Mouse (Mus musculus) testis, adult 2 months (tissue): ENCODE data around the gene Kcnk1.

Source experiments
- CTCF ChIP-seq: fragments of 200-500 bp; IDR thresholded peaks from 2 replicates; pipeline ENCODE4 v1.5.1; 2012; ENCODE audit warnings: low read depth, mild to moderate bottlenecking, inconsistent platforms, low read length, moderate library complexity; ENCODE audit not compliant: control insufficient read depth, insufficient read depth, insufficient replicate concordance
- POLR2A ChIP-seq: fragments of 200-500 bp; IDR thresholded peaks from 2 replicates; pipeline ENCODE4 v1.6.1; 2012; ENCODE audit warnings: low read depth, mild to moderate bottlenecking, inconsistent platforms, low read length, moderate library complexity; ENCODE audit not compliant: control insufficient read depth

DNA sequence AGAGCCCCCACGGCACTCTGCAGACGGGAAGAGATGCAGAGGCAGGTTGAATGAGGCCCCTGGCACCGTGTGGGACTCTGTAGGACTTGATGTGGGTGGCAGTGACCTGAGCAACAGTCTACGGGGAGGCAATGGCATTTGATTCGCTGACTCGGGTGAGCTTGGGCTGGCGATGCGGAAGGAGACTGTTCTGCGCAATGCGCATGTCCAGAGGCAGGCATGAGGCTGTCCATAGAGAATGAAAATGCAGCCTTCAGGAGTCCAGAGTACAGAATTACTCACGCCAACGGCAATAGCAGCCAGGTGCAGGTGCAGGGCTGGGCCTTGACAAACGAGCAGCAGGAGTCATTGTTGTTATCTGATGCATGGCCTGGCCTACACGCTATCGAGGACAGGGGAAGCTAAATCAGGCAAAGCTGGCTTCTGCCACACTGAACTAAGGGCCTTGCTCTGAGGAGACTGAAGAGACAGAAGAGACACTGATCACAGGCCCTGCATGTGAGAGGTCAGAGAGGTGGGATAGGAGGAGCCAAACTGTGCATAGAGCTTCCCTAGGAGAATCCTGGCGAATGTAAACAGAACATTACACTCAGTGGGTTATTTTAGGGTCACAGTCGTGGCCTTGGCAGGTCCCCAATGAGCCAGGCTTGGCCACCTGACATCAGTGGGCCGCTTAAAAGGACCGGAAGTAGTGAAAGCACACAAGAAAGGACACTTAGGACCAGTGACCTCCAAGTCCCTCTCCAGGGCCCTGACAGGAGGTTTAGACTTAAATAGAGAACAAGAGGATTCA lies 12.8 kb downstream of the Kcnk1 start:
- TF ChIP-seq POLR2A (no peak), CTCF (no peak)
